Mouse (Mus musculus) olfactory bulb, adult 2 months (tissue): ENCODE data around the gene Ptms.

Source experiments
- CTCF ChIP-seq: fragments of 200-500 bp; IDR thresholded peaks from 2 replicates; pipeline ENCODE4 v1.5.1; 2012; ENCODE audit warnings: low read depth, mild to moderate bottlenecking, low read length, moderate library complexity; ENCODE audit not compliant: insufficient read depth
- POLR2A ChIP-seq: fragments of 200-500 bp; IDR thresholded peaks from 2 replicates; pipeline ENCODE4 v1.6.1; 2012; ENCODE audit warnings: mild to moderate bottlenecking, low read depth, low read length, moderate library complexity; ENCODE audit not compliant: insufficient read depth

GRCm38 (mm10) chr6:124917518-124918330 is 2.2 kb downstream of the Ptms start:
- no peak for TF ChIP-seq CTCF
- peak; percentile 84; the same call in 1 of the 2 replicates for TF ChIP-seq POLR2A
